Mouse (Mus musculus) E14TG2a.4 (cell line): Measurements from ENCODE around the gene Tff3.

Experiments used
- H3K27me3 ChIP-seq: 2 replicates; pipeline ENCODE4 v1.6.1; 2014; ENCODE audit warnings: low read length, control low read depth; ENCODE audit not compliant: insufficient read depth
- H3K36me3 ChIP-seq: 2 replicates; pipeline ENCODE4 v1.6.1; 2014; ENCODE audit warnings: low read length, control low read depth; ENCODE audit not compliant: insufficient read depth
- H3K4me1 ChIP-seq: replicated peaks from 2 replicates; pipeline ENCODE4 v1.6.1; 2014; ENCODE audit warnings: low read depth, low read length, control low read depth
- H3K4me3 ChIP-seq: replicated peaks from 2 replicates; pipeline ENCODE4 v1.5.1; 2014; ENCODE audit warnings: mild to moderate bottlenecking, low read length
- H3K9me3 ChIP-seq: 2 replicates; pipeline ENCODE4 v1.6.1; 2014; ENCODE audit warnings: low read length, control low read depth
- CTCF ChIP-seq: conservative IDR thresholded peaks from 2 replicates; pipeline ENCODE4 v1.5.1; 2014; ENCODE audit warnings: low read length
- NANOG ChIP-seq: IDR thresholded peaks from 2 replicates; pipeline ENCODE4 v1.6.1; 2014; ENCODE audit warnings: borderline replicate concordance, low read length, mixed read lengths
- POU5F1 ChIP-seq: IDR thresholded peaks from 2 replicates; pipeline ENCODE4 v1.6.1; 2014; ENCODE audit warnings: low read length, borderline replicate concordance

Gene Tff3

GRCm38 (mm10) chr17:31129452-31129851 is at the start of gene Tff3:
Tff3 (minus strand) TSS chr17:31129646.
- TF ChIP-seq CTCF (no peak), POU5F1 (no peak), NANOG (no peak)
- no peaks in the 10 kb centered on the region for H3K36me3 ChIP-seq
- H3K27me3 ChIP-seq: 0 out of 2 replicates have a peak, but pooled peaks cover 4% of the 10 kb centered on the region
- H3K4me1 ChIP-seq: peaks cover 49% of the 10 kb centered on the region
- H3K4me3 ChIP-seq: no peak within 1 kb of the TSS
- no peaks in the 10 kb centered on the region for H3K9me3 ChIP-seq

- no peaks in the 10 kb centered on the region for H3K4me1 ChIP-seq
- TF ChIP-seq CTCF (no peak), POU5F1 (no peak), NANOG (no peak)
- H3K4me3 ChIP-seq: no peak overlapping the region
- H3K36me3 ChIP-seq: no peaks in the 10 kb centered on the region
- H3K27me3 ChIP-seq: 0 out of 2 replicates have a peak, but pooled peaks cover 6% of the 10 kb centered on the region
- no peaks in the 10 kb centered on the region for H3K9me3 ChIP-seq
Measured at GRCm38 (mm10) chr17:31176321-31176720, 46.9 kb upstream of the Tff3 start.

GRCm38 (mm10) chr17:31169796-31170195 is 40.4 kb upstream of the Tff3 start:
- Histone ChIP-seq H3K4me3 (no peak overlapping the region), H3K27me3 (no peaks in the 10 kb centered on the region; the same call in 1 of the 2 replicates), H3K9me3 (no peaks in the 10 kb centered on the region), H3K4me1 (no peaks in the 10 kb centered on the region), H3K36me3 (no peaks in the 10 kb centered on the region)
- no peak for TF ChIP-seq NANOG
- TF ChIP-seq CTCF: no peak

GRCm38 (mm10) chr17:31165127-31165526 is 35.7 kb upstream of the Tff3 start, which contains the start of gene Tff1:
Tff1 (minus strand) TSS chr17:31165277.
- H3K27me3 ChIP-seq: no peaks in the 10 kb centered on the region; the same call in 1 of the 2 replicates
- TF ChIP-seq POU5F1 (no peak), CTCF (no peak), NANOG (no peak)
- H3K4me1 ChIP-seq: no peaks in the 10 kb centered on the region
- no peaks in the 10 kb centered on the region for H3K36me3 ChIP-seq
- H3K4me3 ChIP-seq: no peak within 1 kb of the TSS
- no peaks in the 10 kb centered on the region for H3K9me3 ChIP-seq

GRCm38 (mm10) chr17:31163821-31164220 is 34.4 kb upstream of the Tff3 start:
- no peaks in the 10 kb centered on the region; the same call in 1 of the 2 replicates for H3K27me3 ChIP-seq
- no peaks in the 10 kb centered on the region for H3K36me3 ChIP-seq
- H3K4me1 ChIP-seq: no peaks in the 10 kb centered on the region
- peaks cover 7% of the 10 kb centered on the region for H3K9me3 ChIP-seq
- TF ChIP-seq POU5F1 (no peak), NANOG (no peak), CTCF (no peak)
- H3K4me3 ChIP-seq: no peak overlapping the region

- no peaks in the 10 kb centered on the region for H3K4me1 ChIP-seq
- no peaks in the 10 kb centered on the region for H3K36me3 ChIP-seq
- no peaks in the 10 kb centered on the region; the same call in 1 of the 2 replicates for H3K27me3 ChIP-seq
- peaks cover 11% of the 10 kb centered on the region for H3K9me3 ChIP-seq
- TF ChIP-seq NANOG (no peak), POU5F1 (no peak), CTCF (no peak)
- H3K4me3 ChIP-seq: no peak overlapping the region
Measured at GRCm38 (mm10) chr17:31162607-31163006, 33.2 kb upstream of the Tff3 start.

DNA sequence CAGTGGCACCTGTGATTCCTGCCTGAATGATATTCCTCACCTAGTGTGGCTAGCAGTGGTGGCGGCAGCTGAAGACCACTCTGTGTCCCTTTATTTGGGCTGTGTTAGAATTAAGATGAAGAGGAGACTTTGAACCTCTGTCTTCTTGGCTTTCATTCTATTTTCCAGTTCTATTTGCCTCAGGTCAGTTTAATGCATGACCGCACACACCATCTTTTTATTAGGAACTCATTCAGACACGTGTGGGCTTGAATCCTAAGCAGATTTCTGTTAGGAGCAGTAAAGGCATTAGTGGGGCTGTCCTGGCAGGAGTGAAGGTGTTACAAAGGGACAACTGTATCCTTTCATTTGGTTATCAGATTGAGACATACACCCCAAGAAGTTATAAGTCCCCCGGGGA is 30.8 kb upstream of the Tff3 start:
- Histone ChIP-seq H3K36me3 (no peaks in the 10 kb centered on the region), H3K4me1 (no peaks in the 10 kb centered on the region), H3K9me3 (peaks cover 11% of the 10 kb centered on the region), H3K4me3 (no peak overlapping the region), H3K27me3 (no peaks in the 10 kb centered on the region)
- TF ChIP-seq NANOG (no peak), CTCF (no peak), POU5F1 (no peak)

DNA sequence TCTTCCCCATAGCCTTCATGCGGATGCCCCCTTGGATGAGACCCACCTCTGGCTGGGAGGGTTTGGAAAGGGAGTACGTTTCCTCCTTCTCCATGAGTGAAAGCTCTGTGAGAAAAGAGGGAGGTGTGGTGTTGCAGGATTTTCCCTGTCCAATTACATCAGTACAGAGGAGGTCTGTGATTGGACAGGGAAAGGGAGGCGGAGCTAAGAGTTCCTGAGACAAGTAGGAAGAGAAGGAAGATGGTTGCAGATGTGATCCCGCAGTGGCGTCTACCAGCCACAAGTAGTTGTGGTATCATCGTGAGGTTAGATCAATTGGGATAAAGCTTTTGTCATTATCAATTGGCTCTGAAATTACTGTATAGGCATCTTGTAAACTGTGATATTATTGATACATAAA is 28.5 kb upstream of the Tff3 start:
- H3K36me3 ChIP-seq: no peaks in the 10 kb centered on the region
- TF ChIP-seq POU5F1 (no peak), CTCF (no peak), NANOG (no peak)
- H3K27me3 ChIP-seq: peaks cover 7% of the 10 kb centered on the region; the same call in 1 of the 2 replicates

GRCm38 (mm10) chr17:31153785-31154184 is 24.3 kb upstream of the Tff3 start:
- H3K4me3 ChIP-seq: no peak overlapping the region
- peaks cover 7% of the 10 kb centered on the region; the same call in 1 of the 2 replicates for H3K27me3 ChIP-seq
- peaks cover 3% of the 10 kb centered on the region for H3K9me3 ChIP-seq
- TF ChIP-seq CTCF (no peak), POU5F1 (no peak), NANOG (no peak)
- H3K36me3 ChIP-seq: no peaks in the 10 kb centered on the region
- H3K4me1 ChIP-seq: no peaks in the 10 kb centered on the region

More for the DNA sequence above, 28.5 kb upstream of the Tff3 start:
- peaks cover 11% of the 10 kb centered on the region for H3K9me3 ChIP-seq
- no peak overlapping the region for H3K4me3 ChIP-seq
- H3K4me1 ChIP-seq: no peaks in the 10 kb centered on the region
